Mouse (Mus musculus) 3134 (cell line): ENCODE results near the gene Aup1.

Experiments
- DNase-seq: peaks from one replicate; pipeline ENCODE4 v3.0.0-alpha.2; 2011; ENCODE audit warnings: low spot score; ENCODE audit not compliant: insufficient read length; ENCODE audit errors: extremely low read depth

Gene Aup1

GRCm38 (mm10) chr6:83068706-83069487, 14.6 kb downstream of the Aup1 start:
- no peak for DNase-seq

DNA sequence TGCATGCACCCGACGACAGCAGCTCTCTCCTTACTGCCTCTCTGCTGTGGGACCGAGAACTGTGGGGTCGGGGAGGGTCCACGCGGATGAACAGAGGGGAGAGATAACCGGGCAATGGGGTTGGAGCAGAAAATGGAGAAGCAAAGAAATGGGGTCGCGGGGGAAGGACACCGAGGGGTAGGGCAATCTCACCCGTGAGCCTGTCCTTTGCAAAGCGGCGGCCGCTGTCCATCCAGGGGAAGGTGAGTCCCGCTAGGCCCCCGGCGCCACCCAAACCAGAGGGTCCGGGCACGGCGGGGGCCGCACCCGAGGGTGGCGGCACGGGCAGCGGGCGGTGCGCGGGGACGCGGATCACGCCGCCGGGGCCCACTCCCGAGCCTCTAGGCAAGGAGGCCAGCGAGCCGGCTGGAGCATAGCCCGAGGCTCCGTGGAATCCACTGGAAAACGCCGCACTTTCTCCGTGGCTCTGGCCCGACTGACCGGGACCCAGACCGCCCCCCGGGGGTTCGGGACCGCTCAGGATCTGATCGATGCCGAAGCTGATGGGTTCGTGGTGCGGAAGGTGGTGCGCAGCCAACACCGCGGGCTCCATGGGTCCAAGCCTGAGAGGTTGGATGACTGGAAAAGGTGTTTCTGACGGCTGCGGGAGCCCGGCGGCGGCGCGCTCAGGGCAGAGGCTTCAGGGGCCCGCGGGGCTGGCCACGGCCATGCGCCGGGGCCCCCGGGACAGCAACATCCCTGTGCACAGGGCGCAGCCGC, 15.3 kb downstream of the Aup1 start:
- no peak for DNase-seq

DNA sequence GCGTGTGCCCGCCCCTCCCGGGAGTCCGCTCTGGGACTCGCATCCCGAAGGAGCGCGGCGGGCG, 15.8 kb downstream of the Aup1 start, which contains the start of gene Tlx2:
Gene Tlx2, minus strand, starts transcription at position 47 of the 64 bp plus-strand sequence.
- no peak for DNase-seq

GRCm38 (mm10) chr6:83070311-83071219, 16.2 kb downstream of the Aup1 start:
- DNase-seq = no peak

- no peak for DNase-seq
Observed at GRCm38 (mm10) chr6:83071220-83071619, 16.9 kb downstream of the Aup1 start.

- no peak for DNase-seq
Observed at GRCm38 (mm10) chr6:83074979-83075378, 20.7 kb downstream of the Aup1 start.

GRCm38 (mm10) chr6:83077630-83078323, 23.5 kb downstream of the Aup1 start, which contains the start of gene Pcgf1:
Gene Pcgf1 (plus strand): TSS chr6:83077869.
- DNase-seq = no peak

GRCm38 (mm10) chr6:83078324-83078858, 24.1 kb downstream of the Aup1 start:
- DNase-seq = peak; percentile 96

DNA sequence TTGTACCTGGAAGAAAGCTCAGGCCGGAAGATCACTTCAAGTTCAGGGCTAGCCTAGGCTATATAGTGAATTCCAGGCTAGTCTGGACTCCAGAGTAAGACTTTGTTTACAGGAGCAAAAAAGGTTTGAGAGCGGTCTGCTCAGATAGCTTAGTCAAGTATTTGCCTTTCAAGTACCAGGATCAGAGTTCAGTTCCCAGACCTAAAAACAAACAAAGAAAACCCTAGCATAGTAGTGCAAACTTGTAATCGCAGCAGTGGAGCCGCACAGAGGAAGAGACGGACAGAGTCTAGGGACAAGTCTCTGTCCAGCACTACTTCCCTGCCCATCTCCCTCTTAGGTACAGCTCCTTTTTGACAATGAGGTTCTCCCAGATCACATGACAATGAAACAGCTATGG, 25.9 kb downstream of the Aup1 start:
- DNase-seq = no peak

- no peak for DNase-seq
Observed at GRCm38 (mm10) chr6:83083497-83083896, 29.2 kb downstream of the Aup1 start.

DNA sequence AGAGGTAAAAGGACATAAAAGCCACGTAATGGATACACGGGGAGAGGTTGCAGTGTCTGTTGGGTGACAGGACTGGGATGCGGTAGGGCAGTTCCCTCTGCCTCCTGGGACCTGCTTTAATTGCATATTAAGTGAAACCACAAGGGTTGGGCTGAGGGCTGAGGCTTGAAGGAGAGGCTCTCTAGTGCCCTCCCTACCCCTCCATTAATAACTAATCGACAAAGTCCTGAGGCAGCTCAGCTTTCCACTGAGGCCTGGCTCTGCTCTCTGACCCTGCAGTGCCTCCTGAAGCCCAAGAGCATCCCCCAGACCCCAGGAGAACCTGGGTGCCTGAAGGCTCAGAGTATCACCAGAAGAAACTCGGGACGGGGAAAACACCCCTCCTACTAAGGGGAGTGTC, 30.2 kb downstream of the Aup1 start:
- DNase-seq = no peak

DNA sequence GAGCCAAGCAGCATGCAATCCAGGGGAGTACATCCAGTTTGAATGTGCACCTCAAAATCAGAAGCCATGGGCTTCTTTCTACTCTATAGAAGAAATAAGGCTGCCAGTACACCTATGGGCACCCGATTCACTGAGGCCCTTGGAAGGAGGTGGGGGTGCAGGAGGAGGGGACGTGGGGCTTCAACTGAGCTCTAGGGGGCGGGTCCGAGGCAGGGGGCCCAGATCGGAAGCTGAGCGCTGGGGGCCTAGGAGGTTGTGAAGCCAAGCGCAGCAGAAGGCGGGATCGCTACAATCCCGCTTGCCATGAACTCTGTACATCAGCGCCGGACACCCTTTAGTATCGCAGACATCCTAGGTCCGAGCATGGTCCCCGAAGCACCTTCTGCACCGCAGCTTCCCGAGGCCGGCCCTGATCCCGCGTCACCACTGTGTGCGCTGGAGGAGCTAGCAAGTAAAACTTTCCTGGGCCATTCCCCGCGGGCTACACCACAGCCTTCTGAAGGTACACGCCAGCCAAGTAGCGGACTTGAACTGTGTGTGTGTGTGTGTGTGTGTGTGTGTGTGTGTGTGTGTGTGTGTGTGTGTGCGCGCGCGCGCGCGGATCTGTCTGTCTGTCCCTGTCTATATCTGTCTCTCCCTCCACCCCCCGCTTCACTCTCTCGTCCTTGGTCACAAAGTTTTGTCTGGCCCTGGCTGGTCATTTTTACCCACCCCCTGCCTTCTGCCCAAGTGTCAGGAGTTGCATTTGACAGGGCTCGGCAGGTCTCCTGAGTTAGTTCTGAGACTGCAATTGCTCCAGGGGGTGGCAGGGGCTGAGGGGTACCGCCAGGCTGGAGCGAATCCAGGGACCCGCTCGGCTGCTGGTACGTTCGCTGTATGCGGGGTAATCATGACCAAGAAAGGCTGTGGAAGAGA, 32.1 kb downstream of the Aup1 start, which contains the start of gene Lbx2:
Gene Lbx2, plus strand, starts transcription at position 247 of the 915 bp plus-strand sequence.
- DNase-seq = no peak

DNA sequence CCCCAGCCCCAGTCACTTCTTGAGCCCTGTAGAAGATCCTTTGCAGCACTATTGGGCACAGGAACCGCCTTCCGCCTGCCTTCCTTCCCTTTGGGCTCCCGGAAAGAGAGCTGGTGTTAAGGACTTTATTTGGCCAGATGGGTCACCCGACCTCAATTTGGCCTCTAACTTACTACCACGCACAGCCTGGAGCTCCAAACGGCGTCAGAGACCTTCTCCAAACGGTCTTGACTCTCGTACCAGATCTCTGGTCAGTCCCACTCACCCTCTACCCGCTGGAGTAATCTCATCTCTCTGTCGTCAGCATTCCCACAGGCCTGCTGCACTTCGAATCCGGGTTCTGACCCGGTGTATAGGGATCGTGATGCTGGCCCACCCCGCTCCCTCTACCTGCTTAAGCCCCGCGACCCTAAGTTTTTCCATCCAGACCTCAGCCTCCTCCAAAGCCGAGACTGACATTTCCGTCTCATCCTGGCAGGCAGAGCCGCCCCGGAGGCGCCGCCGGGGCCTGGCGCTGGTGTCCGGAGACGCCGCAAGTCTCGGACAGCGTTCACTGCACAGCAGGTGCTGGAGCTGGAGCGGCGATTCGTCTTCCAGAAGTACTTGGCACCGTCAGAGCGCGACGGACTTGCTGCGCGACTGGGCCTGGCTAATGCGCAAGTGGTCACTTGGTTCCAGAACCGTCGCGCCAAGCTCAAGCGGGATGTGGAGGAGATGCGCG, 33.0 kb downstream of the Aup1 start:
- DNase-seq = no peak

DNA sequence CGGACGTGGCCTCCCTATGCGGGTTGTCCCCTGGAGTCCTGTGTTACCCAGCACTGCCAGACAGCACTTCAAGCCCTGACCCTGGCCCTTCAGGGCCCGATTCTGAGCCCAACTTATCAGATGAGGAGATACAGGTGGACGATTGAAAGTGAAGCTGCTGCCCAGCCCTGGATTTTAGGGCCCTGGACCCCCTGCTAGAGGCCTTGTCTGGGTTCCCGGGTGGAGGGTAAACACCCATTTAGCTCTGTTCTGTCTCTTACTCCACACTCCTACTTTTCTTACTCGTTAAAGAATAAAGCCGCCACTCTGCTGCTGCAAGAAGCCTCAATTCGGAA, 33.6 kb downstream of the Aup1 start:
- no peak for DNase-seq

- DNase-seq = no peak
Observed at GRCm38 (mm10) chr6:83092416-83093127, 38.3 kb downstream of the Aup1 start.

DNA sequence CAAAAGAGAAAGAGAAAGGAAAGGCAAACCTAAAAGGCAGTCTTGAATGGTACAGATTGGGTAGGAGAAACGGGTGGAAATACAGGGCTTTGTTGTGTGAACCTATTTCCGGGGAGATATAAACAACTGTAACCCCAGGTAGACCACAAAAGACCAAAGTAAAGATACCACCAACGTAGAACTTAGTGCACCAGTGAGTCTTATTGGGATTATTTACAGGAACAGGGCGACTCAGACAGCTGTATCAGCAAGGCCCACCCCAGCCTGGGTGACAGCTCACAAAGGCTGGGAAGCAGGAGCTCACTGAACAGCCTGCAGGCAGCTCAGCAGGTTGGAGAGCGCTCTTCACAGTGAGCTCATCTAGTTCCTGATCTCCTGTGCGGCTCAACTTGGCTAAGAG, 41.6 kb downstream of the Aup1 start:
- no peak for DNase-seq

GRCm38 (mm10) chr6:83098411-83098810, 44.1 kb downstream of the Aup1 start:
- DNase-seq = no peak

DNA sequence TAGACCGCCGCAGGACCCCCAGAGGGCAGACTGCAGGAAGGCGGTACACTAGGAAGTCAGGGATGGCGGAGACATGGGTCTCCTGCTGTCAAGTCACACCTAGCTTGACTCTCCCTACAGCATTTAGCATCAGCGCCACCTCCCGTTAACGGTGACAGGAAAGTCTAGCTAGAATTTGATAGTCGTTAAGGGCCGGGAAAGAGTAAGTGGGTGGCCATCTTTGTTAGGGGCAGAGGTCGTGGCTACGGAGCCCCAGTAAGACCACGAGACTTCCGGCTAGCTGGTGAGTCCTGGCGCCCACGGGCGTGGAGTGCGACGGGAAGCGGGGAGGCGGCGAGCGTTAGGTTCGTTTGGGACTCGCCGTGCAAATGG, 47.0 kb downstream of the Aup1 start, which contains the start of the genes Ccdc142 and Gm42688:
Gene Ccdc142, plus strand, starts transcription at position 286 of the 372 bp plus-strand sequence.
Gene Gm42688, plus strand, starts transcription at position 302 of the 372 bp plus-strand sequence.
- no peak for DNase-seq
